Mouse (Mus musculus): Measurements from ENCODE around the gene Htr3b.

DNA sequence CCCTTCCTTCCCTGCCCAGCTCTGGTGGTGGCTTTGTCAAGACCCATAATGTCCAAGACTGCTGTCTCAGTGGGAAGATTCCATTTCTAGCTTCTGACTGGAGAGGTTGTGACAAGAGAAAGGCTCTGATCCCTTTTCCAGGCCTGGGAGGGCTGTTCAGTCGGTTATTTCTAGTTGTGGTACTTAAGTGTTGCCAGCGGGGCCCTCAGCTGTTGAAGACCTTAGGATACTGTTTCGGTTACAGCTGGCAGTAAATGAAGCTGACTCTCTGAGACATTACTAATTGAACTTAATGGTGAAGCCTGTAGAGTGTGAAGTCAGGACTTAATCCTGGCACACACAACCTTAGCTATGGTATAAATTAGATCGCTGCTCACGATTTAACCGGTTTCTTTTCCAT lies 34.5 kb upstream of the Htr3b start:
- no peak for TF ChIP-seq CTCF (IDR thresholded peaks at IDR 0.05; ENCODE audit: borderline replicate concordance, insufficient read depth, low read length)
- no peak for TF ChIP-seq POLR2A (IDR thresholded peaks at IDR 0.05; ENCODE audit: low read depth, low read length)

Measured in embryonic fibroblast, embryonic 13.5 days (primary cell).